Mouse (Mus musculus) liver, embryonic 13.5 days (tissue): ENCODE data around the gene Ly6g6f. TPM values are rescaled to one million over a fixed set of nuclear protein-coding genes. Genes with fewer than 3 reads are reported as not detected.

ENCODE experiments used
- ATAC-seq: fragments of 200-750 bp; cut with Nextera tagmentation; 2 replicates; pipeline ENCODE4 v1.8.0; 2017; ENCODE audit warnings: low read depth, mild to moderate bottlenecking, moderate number of reproducible peaks, moderate library complexity
- DNase-seq: peaks from one replicate; pipeline ENCODE4 v3.0.0; 2022
- H3K27ac ChIP-seq: fragments of 300-500 bp; sonication (generic); 2 replicates; pipeline ENCODE4 v1.5.1; 2015; ENCODE audit warnings: moderate library complexity, mild to moderate bottlenecking, inconsistent platforms
- H3K27me3 ChIP-seq: fragments of 300-500 bp; sonication (generic); 2 replicates; pipeline ENCODE4 v1.6.1; 2015; ENCODE audit warnings: mild to moderate bottlenecking, inconsistent platforms
- H3K36me3 ChIP-seq: fragments of 300-500 bp; sonication (generic); 2 replicates; pipeline ENCODE4 v1.6.1; 2015; ENCODE audit warnings: mild to moderate bottlenecking, inconsistent platforms
- H3K4me1 ChIP-seq: fragments of 300-500 bp; sonication (generic); replicated peaks from 2 replicates; pipeline ENCODE4 v1.6.1; 2015; ENCODE audit warnings: inconsistent platforms
- H3K4me2 ChIP-seq: fragments of 300-500 bp; sonication (generic); 2 replicates; pipeline ENCODE4 v1.6.1; 2015; ENCODE audit warnings: inconsistent platforms, mild to moderate bottlenecking, moderate library complexity
- H3K4me3 ChIP-seq: fragments of 300-500 bp; sonication (generic); replicated peaks from 2 replicates; pipeline ENCODE4 v1.5.1; 2015; ENCODE audit warnings: mild to moderate bottlenecking, inconsistent platforms
- H3K9ac ChIP-seq: fragments of 300-500 bp; sonication (generic); 2 replicates; pipeline ENCODE4 v1.6.1; 2015; ENCODE audit warnings: mild to moderate bottlenecking, inconsistent platforms
- H3K9me3 ChIP-seq: fragments of 300-500 bp; sonication (generic); replicated peaks from 2 replicates; pipeline ENCODE4 v1.6.1; 2016; ENCODE audit warnings: inconsistent platforms
- WGBS: fragments of 180-500 bp; shearing (Covaris S2); methylation state at CpG from one replicate; pipeline ENCODE4 v1.1.7; 2015; ENCODE audit not compliant: insufficient replicate concordance; 5-methylcytosine and 5-hydroxymethylcytosine counted together
- polyA plus RNA-seq: library from polyadenylated mRNA; unstranded; fragments of >200 nt; fragmentation: Nextera tagmentation; extraction: Ambion mirVana; gene quantifications from 2 replicates; pipeline ENCODE4 v1.2.1, GENCODE M21; 2015

Ly6g6f gene
- polyA plus RNA-seq, 1 experiment from 2014 or later = 7.2 TPM

- Histone ChIP-seq H3K4me1 (peaks cover 56% of the 10 kb centered on the region), H3K27ac (no peak overlapping the region), H3K9ac (no peak overlapping the region), H3K9me3 (no peaks in the 10 kb centered on the region), H3K36me3 (no peaks in the 10 kb centered on the region), H3K4me2 (peak overlapping the region; percentile 32; the same call in 1 of the 2 replicates), H3K27me3 (peaks cover 31% of the 10 kb centered on the region), H3K4me3 (no peak overlapping the region)
- ATAC-seq (no peak), DNase-seq (no peak)
- WGBS = 27% methylated on average over 2 of the region's 2 CpGs
Measured at GRCm38 (mm10) chr17:35077285-35077684, 8.1 kb downstream of the Ly6g6f start.

- peaks cover 35% of the 10 kb centered on the region for H3K27me3 ChIP-seq
- no peak within 1 kb of the TSS for H3K27ac ChIP-seq
- WGBS = 41% methylated on average over 10 of the region's 10 CpGs
- H3K36me3 ChIP-seq = no peaks in the 10 kb centered on the region
- no peak for DNase-seq
- no peaks in the 10 kb centered on the region for H3K9me3 ChIP-seq
- 0 out of 2 replicates have a peak within 1 kb of the TSS, but pooled peaks have one; percentile 28 for H3K9ac ChIP-seq
- H3K4me2 ChIP-seq = peak within 1 kb of the TSS; percentile 32
- no peak within 1 kb of the TSS; the same call in 1 of the 2 replicates for H3K4me3 ChIP-seq
- ATAC-seq = no peak
- peaks cover 56% of the 10 kb centered on the region for H3K4me1 ChIP-seq
Measured at GRCm38 (mm10) chr17:35076507-35077176, 8.8 kb downstream of the Ly6g6f start, which contains the start of gene Ly6g6e. Gene Ly6g6e (plus strand): TSS chr17:35076902.

GRCm38 (mm10) chr17:35074097-35074496, 11.3 kb downstream of the Ly6g6f start:
- Histone ChIP-seq H3K36me3 (no peaks in the 10 kb centered on the region), H3K4me1 (peaks cover 41% of the 10 kb centered on the region), H3K4me3 (no peak overlapping the region), H3K9ac (0 out of 2 replicates have a peak overlapping the region, but pooled peaks have one; percentile 6), H3K27me3 (peaks cover 45% of the 10 kb centered on the region), H3K4me2 (no peak overlapping the region), H3K27ac (no peak overlapping the region), H3K9me3 (no peaks in the 10 kb centered on the region)
- ATAC-seq (no peak; the same call in 1 of the 2 replicates), DNase-seq (no peak)
- 20% methylated on average over 17 of the region's 17 CpGs for WGBS

GRCm38 (mm10) chr17:35071454-35071853, 14.0 kb downstream of the Ly6g6f start:
- Histone ChIP-seq H3K4me1 (peaks cover 23% of the 10 kb centered on the region), H3K9me3 (no peaks in the 10 kb centered on the region), H3K4me2 (no peak overlapping the region), H3K36me3 (no peaks in the 10 kb centered on the region), H3K27ac (no peak overlapping the region), H3K9ac (no peak overlapping the region), H3K27me3 (peaks cover 54% of the 10 kb centered on the region), H3K4me3 (no peak overlapping the region)
- ATAC-seq (no peak), DNase-seq (no peak)
- 71% methylated on average over 9 of the region's 9 CpGs for WGBS

- peaks cover 62% of the 10 kb centered on the region for H3K27me3 ChIP-seq
- H3K36me3 ChIP-seq = no peaks in the 10 kb centered on the region
Measured at GRCm38 (mm10) chr17:35070556-35071229, 14.7 kb downstream of the Ly6g6f start.

GRCm38 (mm10) chr17:35068213-35068914, 17.0 kb downstream of the Ly6g6f start:
- peaks cover 76% of the 10 kb centered on the region for H3K27me3 ChIP-seq
- H3K9me3 ChIP-seq = no peaks in the 10 kb centered on the region

More at GRCm38 (mm10) chr17:35070556-35071229, 14.7 kb downstream of the Ly6g6f start:
- 38% methylated on average over 6 of the region's 6 CpGs for WGBS
- Histone ChIP-seq H3K9me3 (no peaks in the 10 kb centered on the region), H3K4me1 (peaks cover 28% of the 10 kb centered on the region), H3K4me3 (no peak overlapping the region), H3K4me2 (no peak overlapping the region), H3K9ac (no peak overlapping the region), H3K27ac (no peak overlapping the region)
- ATAC-seq = no peak
- no peak for DNase-seq

GRCm38 (mm10) chr17:35066084-35066483, 19.3 kb downstream of the Ly6g6f start, which contains the start of gene Mpig6b:
Gene Mpig6b (minus strand): TSS chr17:35066184.
- H3K9me3 ChIP-seq = no peaks in the 10 kb centered on the region
- H3K4me3 ChIP-seq = peak within 1 kb of the TSS; percentile 49
- H3K9ac ChIP-seq = peak within 1 kb of the TSS; percentile 49
- DNase-seq (no peak), ATAC-seq (no peak)
- peak within 1 kb of the TSS; percentile 29; the same call in 1 of the 2 replicates for H3K27ac ChIP-seq
- H3K4me1 ChIP-seq = peaks cover 44% of the 10 kb centered on the region
- H3K27me3 ChIP-seq = peaks cover 83% of the 10 kb centered on the region
- peak within 1 kb of the TSS; percentile 72 for H3K4me2 ChIP-seq
- WGBS = 36% methylated on average over 10 of the region's 10 CpGs
- peaks cover 5% of the 10 kb centered on the region for H3K36me3 ChIP-seq

More at GRCm38 (mm10) chr17:35068213-35068914, 17.0 kb downstream of the Ly6g6f start:
- Histone ChIP-seq H3K4me1 (peaks cover 37% of the 10 kb centered on the region), H3K4me2 (no peak overlapping the region), H3K4me3 (no peak overlapping the region), H3K27ac (no peak overlapping the region), H3K9ac (no peak overlapping the region), H3K36me3 (no peaks in the 10 kb centered on the region)
- DNase-seq (no peak), ATAC-seq (no peak)
- WGBS = 69% methylated on average over 17 of the region's 17 CpGs

GRCm38 (mm10) chr17:35064951-35065947, 20.2 kb downstream of the Ly6g6f start, which contains the start of gene Ly6g6c:
Gene Ly6g6c (plus strand): TSS chr17:35065388.
- H3K27ac ChIP-seq = peak within 1 kb of the TSS; percentile 29; the same call in 1 of the 2 replicates
- peaks cover 47% of the 10 kb centered on the region for H3K4me1 ChIP-seq
- peaks cover 11% of the 10 kb centered on the region for H3K36me3 ChIP-seq
- peak within 1 kb of the TSS; percentile 49 for H3K9ac ChIP-seq
- H3K4me2 ChIP-seq = peak within 1 kb of the TSS; percentile 72
- DNase-seq = peak; percentile 32
- H3K27me3 ChIP-seq = peaks cover 88% of the 10 kb centered on the region
- 3% methylated on average over 48 of the region's 48 CpGs for WGBS
- peak within 1 kb of the TSS; percentile 49 for H3K4me3 ChIP-seq
- H3K9me3 ChIP-seq = no peaks in the 10 kb centered on the region
- peak; percentile 51 for ATAC-seq

GRCm38 (mm10) chr17:35064378-35064877, 21.0 kb downstream of the Ly6g6f start:
- no peak overlapping the region for H3K27ac ChIP-seq
- H3K27me3 ChIP-seq = peaks cover 87% of the 10 kb centered on the region
- H3K4me2 ChIP-seq = peak overlapping the region; percentile 72
- H3K36me3 ChIP-seq = peaks cover 11% of the 10 kb centered on the region
- 26% methylated on average over 10 of the region's 10 CpGs for WGBS
- no peak for ATAC-seq
- H3K4me1 ChIP-seq = peaks cover 55% of the 10 kb centered on the region
- no peak for DNase-seq
- H3K4me3 ChIP-seq = peak overlapping the region; percentile 49
- H3K9me3 ChIP-seq = no peaks in the 10 kb centered on the region
- H3K9ac ChIP-seq = no peak overlapping the region

- WGBS = 77% methylated on average over 3 of the region's 3 CpGs
- peaks cover 77% of the 10 kb centered on the region for H3K27me3 ChIP-seq
- no peaks in the 10 kb centered on the region for H3K9me3 ChIP-seq
- H3K9ac ChIP-seq = no peak overlapping the region
- H3K4me1 ChIP-seq = peaks cover 64% of the 10 kb centered on the region
- H3K4me3 ChIP-seq = no peak overlapping the region
- no peak overlapping the region for H3K4me2 ChIP-seq
- no peak for ATAC-seq
- peaks cover 13% of the 10 kb centered on the region for H3K36me3 ChIP-seq
- DNase-seq = no peak
- no peak overlapping the region for H3K27ac ChIP-seq
Measured at GRCm38 (mm10) chr17:35063466-35063865, 21.9 kb downstream of the Ly6g6f start.
